ENCODE assay signal across 17 mouse cellular contexts in genomic region chr2:18219569-18219968, GRCm38 (mm10).
DNase-seq lines count a peak whose midpoint lies in the region; TF ChIP-seq lines count a peak whose summit lies in the region.
"Had no signal": no experiment of that assay in that cellular context is flagged by ENCODE, and none has a peak within 500 bp of the region (broad histone marks: within the 10 kb centered on the region; RNA-seq: fewer than 3 reads in every experiment).

No protein-coding gene starts in this region.

- H3K27ac ChIP-seq in cerebellum, adult 2 months (ENCODE audit: insufficient read depth, low read length) = peak overlapping the region; percentile 44
- H3K27ac ChIP-seq in forebrain, embryonic 10.5 days = no peak overlapping the region
- H3K27ac ChIP-seq: embryonic facial prominence, embryonic 15.5 days; forebrain, embryonic 15.5 days; hindbrain, embryonic 15.5 days; intestine, embryonic 15.5 days; stomach, embryonic 15.5 days had no signal

- no peak for TF ChIP-seq CTCF in cerebellum, adult 2 months (IDR thresholded peaks at IDR 0.05; ENCODE audit: borderline replicate concordance, insufficient read depth, low read depth, low read length)

- peak; percentile 44 to 45 for DNase-seq in cerebellum, adult 2 months
- DNase-seq in cerebellum, adult 11 months = no peak
- DNase-seq in heart, adult 9 months (ENCODE audit: low spot score in 2 of 2) = peak; percentile 21 to 26
- DNase-seq in heart, adult 8-10 months (ENCODE audit: low spot score) = no peak
- DNase-seq in NIH3T3 (ENCODE audit: low read depth) = peak; percentile 12
- peak; percentile 18 for DNase-seq in heart, postnatal 4 days
- no peak for DNase-seq in forebrain, embryonic 10.5 days (ENCODE audit: extremely low spot score, low spot score)
- DNase-seq: kidney, adult 9 months; kidney, postnatal 25 days; layer of hippocampus, postnatal 36 days; thymus, adult 18-20 months; thymus, postnatal 4 days had no signal

- no peaks in the 10 kb centered on the region for H3K27me3 ChIP-seq in cerebellum, adult 2 months (ENCODE audit: control insufficient read depth, insufficient read depth, low read length)
- no peaks in the 10 kb centered on the region for H3K27me3 ChIP-seq in forebrain, embryonic 10.5 days (ENCODE audit: poor library complexity, severe bottlenecking)
- H3K27me3 ChIP-seq: embryonic facial prominence, embryonic 15.5 days; forebrain, embryonic 15.5 days; hindbrain, embryonic 15.5 days; intestine, embryonic 15.5 days; stomach, embryonic 15.5 days had no signal

- H3K9me3 ChIP-seq in forebrain, embryonic 10.5 days = no peaks in the 10 kb centered on the region
- H3K9me3 ChIP-seq: embryonic facial prominence, embryonic 15.5 days; forebrain, embryonic 15.5 days; hindbrain, embryonic 15.5 days; intestine, embryonic 15.5 days; stomach, embryonic 15.5 days had no signal

- peaks cover 28% of the 10 kb centered on the region for H3K4me1 ChIP-seq in cerebellum, adult 2 months (ENCODE audit: control insufficient read depth, insufficient read depth, low read length)
- no peaks in the 10 kb centered on the region for H3K4me1 ChIP-seq in forebrain, embryonic 10.5 days
- H3K4me1 ChIP-seq: forebrain, embryonic 15.5 days; intestine, embryonic 15.5 days; stomach, embryonic 15.5 days had no signal

- no peak overlapping the region for H3K4me3 ChIP-seq in cerebellum, adult 2 months (replicated peaks; ENCODE audit: insufficient read depth, low read depth, low read length)
- no peak overlapping the region for H3K4me3 ChIP-seq in forebrain, embryonic 10.5 days
- H3K4me3 ChIP-seq: embryonic facial prominence, embryonic 15.5 days; forebrain, embryonic 15.5 days; hindbrain, embryonic 15.5 days; intestine, embryonic 15.5 days; stomach, embryonic 15.5 days had no signal

- WGBS in cerebellum, adult 2 months = 52% methylated on average over 13 of the region's 13 CpGs
- WGBS in forebrain, embryonic 10.5 days = 86% methylated on average over 13 of the region's 13 CpGs

- H3K36me3 ChIP-seq in forebrain, embryonic 10.5 days (replicated peaks) = peaks cover 66% of the 10 kb centered on the region

- TF ChIP-seq POLR2A in cerebellum, adult 2 months (IDR thresholded peaks at IDR 0.05; ENCODE audit: borderline replicate concordance, insufficient read depth, low read length) = no peak

Comparison
In these comparisons a context has a peak if more than half of its experiments do, and no peak if none do; other contexts are left out.
1. DNase-seq: peak in cerebellum, adult 2 months (2 of 2), heart, adult 9 months (2 of 2), NIH3T3 (single experiment) and heart, postnatal 4 days (single experiment); none in cerebellum, adult 11 months (single experiment), heart, adult 8-10 months (single experiment) and forebrain, embryonic 10.5 days (single experiment).